Mouse (Mus musculus): ENCODE data around the gene Elovl5. TPM values are rescaled to one million over a fixed set of nuclear protein-coding genes. Genes with fewer than 3 reads are reported as not detected.

Gene Elovl5
- 225 TPM for polyA plus RNA-seq (2017; shearing (Covaris generic))

GRCm38 (mm10) chr9:77917074-77917621 is at the start of gene Elovl5:
Gene Elovl5, plus strand, starts transcription at chr9:77917364.

Other genes starting within 250 kb of the Elovl5 start
- 3.2 TPM for gene Gclc, start 162.8 kb upstream of the Elovl5 start, polyA plus RNA-seq (2017; shearing (Covaris generic))
- gene Gcm1, start 134.6 kb downstream of the Elovl5 start, polyA plus RNA-seq (2017; shearing (Covaris generic)): not detected
- gene Fbxo9, start 191.7 kb downstream of the Elovl5 start, polyA plus RNA-seq (2017; shearing (Covaris generic)): 30.3 TPM
- gene Ick, start 191.8 kb downstream of the Elovl5 start, polyA plus RNA-seq (2017; shearing (Covaris generic)): 13.3 TPM